Mouse (Mus musculus): ENCODE data around the gene Cmtr2.

Gene Cmtr2

GRCm38 (mm10) chr8:110215365-110215764 is at the start of gene Cmtr2:
Cmtr2 (plus strand) TSS chr8:110215665.
- no peak for DNase-seq

- DNase-seq = no peak
These were observed 49.2 kb upstream of the Cmtr2 start for GRCm38 (mm10) chr8:110166270-110166669.

- peak; percentile 18 for DNase-seq
These were observed 47.4 kb upstream of the Cmtr2 start, which contains the start of gene Calb2 for GRCm38 (mm10) chr8:110168046-110168445. Calb2 (minus strand) TSS chr8:110168210.

GRCm38 (mm10) chr8:110172161-110172560 is 43.3 kb upstream of the Cmtr2 start:
- no peak for DNase-seq

GRCm38 (mm10) chr8:110174826-110175225 is 40.6 kb upstream of the Cmtr2 start:
- no peak for DNase-seq

GRCm38 (mm10) chr8:110177359-110178155 is 37.9 kb upstream of the Cmtr2 start:
- no peak for DNase-seq

GRCm38 (mm10) chr8:110182735-110183367 is 32.6 kb upstream of the Cmtr2 start:
- DNase-seq = no peak

GRCm38 (mm10) chr8:110183748-110184147 is 31.7 kb upstream of the Cmtr2 start:
- DNase-seq = peak; percentile 20

- DNase-seq = no peak
These were observed 29.9 kb upstream of the Cmtr2 start for GRCm38 (mm10) chr8:110185538-110185937.

- no peak for DNase-seq
These were observed 26.3 kb upstream of the Cmtr2 start for GRCm38 (mm10) chr8:110188961-110189750.

GRCm38 (mm10) chr8:110196678-110197077 is 18.8 kb upstream of the Cmtr2 start:
- peak; percentile 34 for DNase-seq

- DNase-seq = no peak
These were observed 13.7 kb upstream of the Cmtr2 start for GRCm38 (mm10) chr8:110201806-110202205.

GRCm38 (mm10) chr8:110216253-110216652 is 788 bp downstream of the Cmtr2 start:
- DNase-seq = no peak

- no peak for DNase-seq
These were observed 1.7 kb downstream of the Cmtr2 start for GRCm38 (mm10) chr8:110217198-110217597.

- DNase-seq = peak; percentile 100
These were observed 2.2 kb downstream of the Cmtr2 start for GRCm38 (mm10) chr8:110217681-110218131.

- no peak for DNase-seq
These were observed 3.0 kb downstream of the Cmtr2 start for GRCm38 (mm10) chr8:110218511-110218910.

GRCm38 (mm10) chr8:110220936-110221335 is 5.5 kb downstream of the Cmtr2 start:
- DNase-seq = no peak

GRCm38 (mm10) chr8:110230803-110231202 is 15.3 kb downstream of the Cmtr2 start:
- peak; percentile 79 for DNase-seq

- DNase-seq = no peak
These were observed 27.1 kb downstream of the Cmtr2 start for GRCm38 (mm10) chr8:110242278-110243177.

GRCm38 (mm10) chr8:110244566-110244965 is 29.1 kb downstream of the Cmtr2 start:
- no peak for DNase-seq

GRCm38 (mm10) chr8:110247238-110247637 is 31.8 kb downstream of the Cmtr2 start:
- no peak for DNase-seq

- DNase-seq = no peak
These were observed 38.5 kb downstream of the Cmtr2 start for GRCm38 (mm10) chr8:110253986-110254385.
